Mouse (Mus musculus) T-helper 1 cell (primary cell): ENCODE measurements around the gene Slc7a15.

ENCODE experiments used
- in situ Hi-C: fragments of 300-600 bp; cut with MboI, MseI; formaldehyde crosslinking; loops from one replicate; pipeline ENCODE4 v1.15.1; 2025; ENCODE audit warnings: high pct_unique_total_duplicates

The Slc7a15 gene

GRCm38 (mm10) chr12:8485247-8485646 is 113.6 kb downstream of the Slc7a15 start:
- in situ Hi-C loops: no loop called here

DNA sequence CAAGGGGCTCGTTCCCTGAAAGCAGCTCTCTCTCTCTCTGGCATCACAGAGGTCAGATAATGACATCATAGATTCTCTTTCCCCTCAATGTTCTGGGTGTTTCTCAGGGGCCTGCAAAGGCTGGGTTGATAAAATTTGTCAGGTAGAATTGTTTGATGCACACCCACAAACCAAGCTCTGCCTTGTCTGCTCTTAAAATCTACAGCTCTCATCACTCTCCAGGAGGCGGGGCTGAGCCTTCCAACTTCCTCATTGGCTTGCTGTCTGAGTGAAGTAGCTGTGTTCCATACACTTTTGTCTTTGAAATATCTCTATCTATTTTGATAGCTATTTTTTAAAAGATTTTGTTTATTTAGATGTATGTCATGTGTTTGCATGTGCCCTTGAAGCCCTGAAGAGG is 116.7 kb downstream of the Slc7a15 start:
- in situ Hi-C loops: no loop called here
